Mouse (Mus musculus) lung, adult 2 months (tissue): ENCODE data around the gene Cby3.

Experiments used
- CTCF ChIP-seq: fragments of 200-500 bp; IDR thresholded peaks from 2 replicates; pipeline ENCODE4 v1.5.1; 2011; ENCODE audit warnings: mild to moderate bottlenecking, low read length, control low read depth; ENCODE audit not compliant: insufficient read depth
- POLR2A ChIP-seq: fragments of 200-500 bp; IDR thresholded peaks from 2 replicates; pipeline ENCODE4 v1.6.1; 2011; ENCODE audit warnings: low read depth, mild to moderate bottlenecking, control low read depth, low read length, borderline replicate concordance; ENCODE audit errors: extremely low read depth

DNA sequence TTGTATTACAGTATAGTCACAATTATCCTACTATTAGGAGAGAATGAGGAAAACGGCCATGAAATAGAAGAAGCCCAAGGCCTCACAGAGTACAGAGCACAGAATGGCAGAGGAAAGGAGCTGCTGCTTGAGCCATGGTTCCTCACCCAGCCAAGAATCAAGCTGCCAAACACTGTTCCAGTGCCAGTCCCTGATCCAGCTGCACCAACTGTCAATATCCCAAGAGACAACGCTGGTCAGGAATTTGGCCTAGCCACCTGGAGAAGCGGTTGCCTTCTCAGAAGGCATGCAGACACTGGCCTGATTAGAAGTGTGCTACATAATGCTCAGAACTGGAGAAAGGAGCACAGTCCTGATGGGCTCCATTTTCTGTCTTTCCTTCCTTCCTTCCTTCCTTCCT lies 21.1 kb upstream of the Cby3 start:
- TF ChIP-seq CTCF (no peak), POLR2A (no peak)
